Mouse (Mus musculus): ENCODE data around the gene Plin5. TPM values are rescaled to one million over a fixed set of nuclear protein-coding genes. Genes with fewer than 3 reads are reported as not detected.
"Not testable (repeated sequence)": the region's sequence is repeated elsewhere in the genome, so short reads cannot be mapped to it uniquely, and the experiment has no call there.

The Plin5 gene
- polyA plus RNA-seq, 1 experiment from 2014 or later: 1.3 TPM

- H3K4me2 ChIP-seq; H3K9me3 ChIP-seq (replicated peaks); H3K4me1 ChIP-seq (replicated peaks); H3K4me3 ChIP-seq (replicated peaks); H3K27me3 ChIP-seq; H3K9ac ChIP-seq; H3K27ac ChIP-seq (replicated peaks); ATAC-seq (ENCODE audit: insufficient read depth): not testable (repeated sequence)
- peaks cover 30% of the 10 kb centered on the region for H3K36me3 ChIP-seq (replicated peaks)
- 71% methylated on average over 3 of the region's 5 CpGs for WGBS (ENCODE audit: insufficient replicate concordance)
Measured at GRCm38 (mm10) chr17:56104821-56105220, 12.6 kb downstream of the Plin5 start.

GRCm38 (mm10) chr17:56103465-56104285, 13.7 kb downstream of the Plin5 start:
- Histone ChIP-seq H3K27me3 (no peaks in the 10 kb centered on the region), H3K27ac (replicated peaks) (no peak overlapping the region), H3K9ac (no peak overlapping the region), H3K36me3 (replicated peaks) (peaks cover 41% of the 10 kb centered on the region), H3K4me2 (no peak overlapping the region), H3K9me3 (replicated peaks) (no peaks in the 10 kb centered on the region), H3K4me3 (replicated peaks) (no peak overlapping the region), H3K4me1 (replicated peaks) (no peaks in the 10 kb centered on the region)
- no peak for ATAC-seq (ENCODE audit: insufficient read depth)
- 84% methylated on average over 8 of the region's 8 CpGs for WGBS (ENCODE audit: insufficient replicate concordance)

- 85% methylated on average over 9 of the region's 9 CpGs for WGBS (ENCODE audit: insufficient replicate concordance)
- no peak for ATAC-seq (ENCODE audit: insufficient read depth)
- no peak overlapping the region for H3K4me2 ChIP-seq
- H3K4me3 ChIP-seq (replicated peaks): no peak overlapping the region
- no peaks in the 10 kb centered on the region for H3K27me3 ChIP-seq
- no peak overlapping the region for H3K9ac ChIP-seq
- H3K9me3 ChIP-seq (replicated peaks): no peaks in the 10 kb centered on the region
- no peaks in the 10 kb centered on the region for H3K4me1 ChIP-seq (replicated peaks)
- H3K36me3 ChIP-seq (replicated peaks): peaks cover 49% of the 10 kb centered on the region
- H3K27ac ChIP-seq (replicated peaks): no peak overlapping the region
Measured at GRCm38 (mm10) chr17:56102927-56103326, 14.5 kb downstream of the Plin5 start.

GRCm38 (mm10) chr17:56102158-56102557, 15.2 kb downstream of the Plin5 start:
- peaks cover 57% of the 10 kb centered on the region for H3K36me3 ChIP-seq (replicated peaks)
- H3K27me3 ChIP-seq: no peaks in the 10 kb centered on the region
- no peak for ATAC-seq (ENCODE audit: insufficient read depth)
- WGBS (ENCODE audit: insufficient replicate concordance): 72% methylated on average over 5 of the region's 5 CpGs
- no peak overlapping the region for H3K9ac ChIP-seq
- no peaks in the 10 kb centered on the region for H3K9me3 ChIP-seq (replicated peaks)
- H3K4me3 ChIP-seq (replicated peaks): no peak overlapping the region
- H3K4me2 ChIP-seq: no peak overlapping the region
- no peaks in the 10 kb centered on the region for H3K4me1 ChIP-seq (replicated peaks)
- H3K27ac ChIP-seq (replicated peaks): no peak overlapping the region

GRCm38 (mm10) chr17:56100811-56101210, 16.6 kb downstream of the Plin5 start:
- Histone ChIP-seq H3K36me3 (replicated peaks) (peaks cover 70% of the 10 kb centered on the region), H3K9ac (no peak overlapping the region), H3K27ac (replicated peaks) (no peak overlapping the region), H3K4me3 (replicated peaks) (no peak overlapping the region), H3K9me3 (replicated peaks) (no peaks in the 10 kb centered on the region), H3K4me1 (replicated peaks) (no peaks in the 10 kb centered on the region), H3K27me3 (no peaks in the 10 kb centered on the region), H3K4me2 (no peak overlapping the region)
- 87% methylated on average over 3 of the region's 3 CpGs for WGBS (ENCODE audit: insufficient replicate concordance)
- ATAC-seq (ENCODE audit: insufficient read depth): no peak

- Histone ChIP-seq H3K9ac (no peak overlapping the region), H3K4me2 (no peak overlapping the region), H3K4me3 (replicated peaks) (no peak overlapping the region), H3K27ac (replicated peaks) (no peak overlapping the region), H3K27me3 (no peaks in the 10 kb centered on the region), H3K4me1 (replicated peaks) (no peaks in the 10 kb centered on the region), H3K36me3 (replicated peaks) (peaks cover 83% of the 10 kb centered on the region), H3K9me3 (replicated peaks) (no peaks in the 10 kb centered on the region)
- ATAC-seq (ENCODE audit: insufficient read depth): no peak
- 89% methylated on average over 15 of the region's 15 CpGs for WGBS (ENCODE audit: insufficient replicate concordance)
Measured at GRCm38 (mm10) chr17:56098711-56099572, 18.5 kb downstream of the Plin5 start.

- no peaks in the 10 kb centered on the region for H3K4me1 ChIP-seq (replicated peaks)
- no peak overlapping the region for H3K27ac ChIP-seq (replicated peaks)
- 79% methylated on average over 8 of the region's 8 CpGs for WGBS (ENCODE audit: insufficient replicate concordance)
- H3K9me3 ChIP-seq (replicated peaks): no peaks in the 10 kb centered on the region
- H3K4me2 ChIP-seq: no peak overlapping the region
- ATAC-seq (ENCODE audit: insufficient read depth): no peak
- H3K4me3 ChIP-seq (replicated peaks): no peak overlapping the region
- peaks cover 90% of the 10 kb centered on the region for H3K36me3 ChIP-seq (replicated peaks)
- H3K9ac ChIP-seq: no peak overlapping the region
- no peaks in the 10 kb centered on the region for H3K27me3 ChIP-seq
Measured at GRCm38 (mm10) chr17:56098180-56098579, 19.2 kb downstream of the Plin5 start.

GRCm38 (mm10) chr17:56096883-56097282, 20.5 kb downstream of the Plin5 start:
- Histone ChIP-seq H3K27ac (replicated peaks) (no peak overlapping the region), H3K36me3 (replicated peaks) (peaks cover 88% of the 10 kb centered on the region), H3K27me3 (no peaks in the 10 kb centered on the region), H3K9me3 (replicated peaks) (no peaks in the 10 kb centered on the region), H3K9ac (no peak overlapping the region), H3K4me3 (replicated peaks) (no peak overlapping the region), H3K4me2 (no peak overlapping the region), H3K4me1 (replicated peaks) (no peaks in the 10 kb centered on the region)
- 79% methylated on average over 12 of the region's 12 CpGs for WGBS (ENCODE audit: insufficient replicate concordance)
- no peak for ATAC-seq (ENCODE audit: insufficient read depth)

- H3K27ac ChIP-seq (replicated peaks): no peak overlapping the region
- H3K36me3 ChIP-seq (replicated peaks): peaks cover 60% of the 10 kb centered on the region
- no peak overlapping the region for H3K9ac ChIP-seq
- no peaks in the 10 kb centered on the region for H3K27me3 ChIP-seq
- H3K4me2 ChIP-seq: no peak overlapping the region
- WGBS (ENCODE audit: insufficient replicate concordance): 68% methylated on average over 1 of the region's 1 CpGs
- H3K4me1 ChIP-seq (replicated peaks): no peaks in the 10 kb centered on the region
- ATAC-seq (ENCODE audit: insufficient read depth): no peak
- H3K9me3 ChIP-seq (replicated peaks): no peaks in the 10 kb centered on the region
- H3K4me3 ChIP-seq (replicated peaks): no peak overlapping the region
Measured at GRCm38 (mm10) chr17:56092794-56093193, 24.6 kb downstream of the Plin5 start.

GRCm38 (mm10) chr17:56092312-56092711, 25.1 kb downstream of the Plin5 start:
- 64% methylated on average over 1 of the region's 1 CpGs for WGBS (ENCODE audit: insufficient replicate concordance)
- H3K4me2 ChIP-seq: no peak overlapping the region
- no peaks in the 10 kb centered on the region for H3K4me1 ChIP-seq (replicated peaks)
- H3K9me3 ChIP-seq (replicated peaks): no peaks in the 10 kb centered on the region
- no peak overlapping the region for H3K9ac ChIP-seq
- no peak for ATAC-seq (ENCODE audit: insufficient read depth)
- no peak overlapping the region for H3K4me3 ChIP-seq (replicated peaks)
- H3K27me3 ChIP-seq: no peaks in the 10 kb centered on the region
- no peak overlapping the region for H3K27ac ChIP-seq (replicated peaks)
- H3K36me3 ChIP-seq (replicated peaks): peaks cover 59% of the 10 kb centered on the region

Measured in liver, embryonic 15.5 days (tissue).